Mouse (Mus musculus): ENCODE measurements around the gene Padi6.

Padi6 gene

GRCm38 (mm10) chr4:140742543-140742942 lies at the start of gene Padi6:
Gene Padi6 (minus strand): TSS chr4:140742643.
- in situ Hi-C loops (cut with MboI) = no loop called here

GRCm38 (mm10) chr4:140791071-140791470 lies 48.6 kb upstream of the Padi6 start:
- in situ Hi-C loops (cut with MboI) = no loop called here

- in situ Hi-C loops (cut with MboI) = no loop called here
These were observed 47.5 kb upstream of the Padi6 start for GRCm38 (mm10) chr4:140789983-140790382.

- in situ Hi-C loops (cut with MboI) = no loop called here
These were observed 46.5 kb upstream of the Padi6 start for GRCm38 (mm10) chr4:140788983-140789382.

- in situ Hi-C loops (cut with MboI) = no loop called here
These were observed 45.8 kb upstream of the Padi6 start for GRCm38 (mm10) chr4:140788264-140788663.

- in situ Hi-C loops (cut with MboI) = no loop called here
These were observed 45.0 kb upstream of the Padi6 start for GRCm38 (mm10) chr4:140787414-140787813.

GRCm38 (mm10) chr4:140785217-140785616 lies 42.8 kb upstream of the Padi6 start:
- in situ Hi-C loops (cut with MboI) = no loop called here

GRCm38 (mm10) chr4:140784292-140784945 lies 42.0 kb upstream of the Padi6 start:
- in situ Hi-C loops (cut with MboI) = no loop called here

- in situ Hi-C loops (cut with MboI) = no loop called here
These were observed 40.4 kb upstream of the Padi6 start for GRCm38 (mm10) chr4:140782821-140783220.

- in situ Hi-C loops (cut with MboI) = no loop called here
These were observed 38.1 kb upstream of the Padi6 start for GRCm38 (mm10) chr4:140780507-140780906.

- in situ Hi-C loops (cut with MboI) = no loop called here
These were observed 37.5 kb upstream of the Padi6 start for GRCm38 (mm10) chr4:140779803-140780397.

- in situ Hi-C loops (cut with MboI) = no loop called here
These were observed 34.2 kb upstream of the Padi6 start for GRCm38 (mm10) chr4:140776623-140777022.

- in situ Hi-C loops (cut with MboI) = no loop called here
These were observed 33.4 kb upstream of the Padi6 start for GRCm38 (mm10) chr4:140775876-140776275.

GRCm38 (mm10) chr4:140774893-140775292 lies 32.5 kb upstream of the Padi6 start:
- in situ Hi-C loops (cut with MboI) = no loop called here

GRCm38 (mm10) chr4:140774025-140774800 lies 31.8 kb upstream of the Padi6 start, which contains the start of gene Padi4:
Gene Padi4 (minus strand): TSS chr4:140774236.
- in situ Hi-C loops (cut with MboI) = no loop called here

GRCm38 (mm10) chr4:140771091-140771490 lies 28.6 kb upstream of the Padi6 start:
- in situ Hi-C loops (cut with MboI) = no loop called here

- in situ Hi-C loops (cut with MboI) = no loop called here
These were observed 28.0 kb upstream of the Padi6 start for GRCm38 (mm10) chr4:140770433-140770832.

- in situ Hi-C loops (cut with MboI) = no loop called here
These were observed 26.5 kb upstream of the Padi6 start for GRCm38 (mm10) chr4:140768973-140769372.

GRCm38 (mm10) chr4:140765936-140766335 lies 23.5 kb upstream of the Padi6 start:
- in situ Hi-C loops (cut with MboI) = no loop called here

- in situ Hi-C loops (cut with MboI) = no loop called here
These were observed 20.7 kb upstream of the Padi6 start for GRCm38 (mm10) chr4:140763158-140763557.

GRCm38 (mm10) chr4:140761601-140762000 lies 19.2 kb upstream of the Padi6 start:
- in situ Hi-C loops (cut with MboI) = no loop called here

GRCm38 (mm10) chr4:140755811-140756210 lies 13.4 kb upstream of the Padi6 start:
- in situ Hi-C loops (cut with MboI) = no loop called here

- in situ Hi-C loops (cut with MboI) = no loop called here
These were observed 10.9 kb upstream of the Padi6 start for GRCm38 (mm10) chr4:140753366-140753765.
